Mouse (Mus musculus) stomach, embryonic 16.5 days (tissue): ENCODE data around the gene Ptar1. TPM values are rescaled to one million over a fixed set of nuclear protein-coding genes. Genes with fewer than 3 reads are reported as not detected.
"Not testable (repeated sequence)": the region's sequence is repeated elsewhere in the genome, so short reads cannot be mapped to it uniquely, and the experiment has no call there.

Source experiments
- ATAC-seq: fragments of 200-750 bp; cut with Nextera tagmentation; 2 replicates; pipeline ENCODE4 v1.8.0; 2017; ENCODE audit warnings: moderate number of reproducible peaks, moderate TSS enrichment; ENCODE audit not compliant: insufficient read depth, low FRiP score
- H3K27ac ChIP-seq: fragments of 300-500 bp; sonication (generic); 2 replicates; pipeline ENCODE4 v1.5.1; 2014; ENCODE audit warnings: low read length
- H3K27me3 ChIP-seq: fragments of 300-500 bp; sonication (generic); 2 replicates; pipeline ENCODE4 v1.6.1; 2014; ENCODE audit warnings: low read length, control low read depth, mixed read lengths; ENCODE audit not compliant: control insufficient read depth, insufficient read depth
- H3K36me3 ChIP-seq: fragments of 300-500 bp; sonication (generic); 2 replicates; pipeline ENCODE4 v1.6.1; 2014; ENCODE audit warnings: low read length; ENCODE audit not compliant: control insufficient read depth, insufficient read depth
- H3K4me1 ChIP-seq: fragments of 300-500 bp; sonication (generic); 2 replicates; pipeline ENCODE4 v1.6.1; 2014; ENCODE audit warnings: low read length, control low read depth, mixed read lengths; ENCODE audit not compliant: control insufficient read depth, insufficient read depth
- H3K4me2 ChIP-seq: fragments of 300-500 bp; sonication (generic); 2 replicates; pipeline ENCODE4 v1.6.1; 2014; ENCODE audit warnings: low read depth, low read length, mixed read lengths
- H3K4me3 ChIP-seq: fragments of 300-500 bp; sonication (generic); replicated peaks from 2 replicates; pipeline ENCODE4 v1.5.1; 2014; ENCODE audit warnings: mild to moderate bottlenecking, low read length
- H3K9ac ChIP-seq: fragments of 300-500 bp; sonication (generic); 2 replicates; pipeline ENCODE4 v1.6.1; 2014; ENCODE audit warnings: low read length
- H3K9me3 ChIP-seq: fragments of 300-500 bp; sonication (generic); replicated peaks from 2 replicates; pipeline ENCODE4 v1.6.1; 2016; ENCODE audit warnings: low read length, control low read depth; ENCODE audit not compliant: control insufficient read depth
- WGBS: fragments of 180-500 bp; shearing (Covaris S2); extraction: QIAGEN DNeasy Blood & Tissue Kit; methylation state at CpG from one replicate; pipeline ENCODE4 v1.1.7; 2014; 5-methylcytosine and 5-hydroxymethylcytosine counted together
- polyA plus RNA-seq: library from polyadenylated mRNA; unstranded; fragments of >200 nt; fragmentation: Nextera tagmentation; extraction: Ambion mirVana; gene quantifications from 2 replicates; pipeline ENCODE4 v1.2.1, GENCODE M21; 2015

Ptar1 gene
- polyA plus RNA-seq, 1 experiment from 2014 or later, result 5.4 TPM

DNA sequence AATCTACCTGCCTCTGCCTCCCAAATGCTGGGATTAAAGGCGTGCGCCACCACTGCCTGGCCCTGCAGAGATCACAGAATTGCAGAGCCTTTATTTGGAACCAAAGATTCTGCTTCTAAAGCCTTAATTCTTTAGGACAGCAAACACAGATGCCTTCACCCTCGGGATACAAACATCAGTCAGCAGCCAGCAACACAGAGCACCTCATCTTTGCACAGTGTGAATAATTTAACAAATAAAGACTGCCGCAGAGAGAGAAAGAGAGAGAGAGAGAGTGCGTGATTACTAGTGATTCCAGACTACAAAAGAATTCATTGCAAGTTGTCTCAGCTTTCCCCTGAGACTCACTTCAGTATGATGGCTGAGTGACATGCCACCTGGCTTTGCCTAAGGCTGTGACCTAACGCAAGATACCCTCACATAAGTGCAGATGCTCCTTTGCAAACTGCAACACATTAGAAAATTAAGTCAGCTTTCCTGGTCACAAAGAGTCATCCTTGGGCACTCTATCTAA lies 19.0 kb upstream of the Ptar1 start:
- H3K27me3 ChIP-seq, result no peaks in the 10 kb centered on the region
- no peak overlapping the region for H3K9ac ChIP-seq
- H3K4me3 ChIP-seq, result no peak overlapping the region
- H3K4me1 ChIP-seq, result no peaks in the 10 kb centered on the region
- no peak overlapping the region for H3K4me2 ChIP-seq
- H3K27ac ChIP-seq, result no peak overlapping the region
- no peaks in the 10 kb centered on the region for H3K9me3 ChIP-seq
- H3K36me3 ChIP-seq, result no peaks in the 10 kb centered on the region
- WGBS, result 74% methylated on average over 6 of the region's 6 CpGs
- no peak for ATAC-seq

DNA sequence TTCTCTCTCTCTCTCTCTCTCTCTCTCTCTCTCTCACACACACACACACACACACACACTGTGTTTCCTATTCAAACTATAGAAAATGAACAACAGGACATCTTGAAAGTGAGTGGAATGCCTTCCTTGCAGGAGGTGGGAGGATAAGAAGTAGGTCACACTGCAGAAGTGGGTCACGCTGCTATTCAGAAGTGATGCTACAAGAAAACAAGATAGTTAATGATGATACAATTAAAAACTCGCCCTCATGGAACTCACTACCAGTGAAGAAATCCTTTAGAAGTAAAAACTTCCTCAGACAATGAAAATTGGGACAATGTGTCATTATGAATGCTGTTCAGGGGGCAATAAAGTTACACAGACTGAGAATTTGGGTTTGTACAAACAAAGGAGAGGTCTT lies 14.2 kb upstream of the Ptar1 start:
- WGBS, result 60% methylated on average over 2 of the region's 2 CpGs
- H3K9me3 ChIP-seq, result 0 out of 2 replicates have a peak, but pooled peaks cover 3% of the 10 kb centered on the region
- ATAC-seq, result no peak
- H3K27me3 ChIP-seq, result no peaks in the 10 kb centered on the region
- no peaks in the 10 kb centered on the region for H3K36me3 ChIP-seq
- H3K9ac ChIP-seq, result no peak overlapping the region
- H3K4me2 ChIP-seq, result no peak overlapping the region
- no peaks in the 10 kb centered on the region for H3K4me1 ChIP-seq
- no peak overlapping the region for H3K4me3 ChIP-seq
- H3K27ac ChIP-seq, result no peak overlapping the region

DNA sequence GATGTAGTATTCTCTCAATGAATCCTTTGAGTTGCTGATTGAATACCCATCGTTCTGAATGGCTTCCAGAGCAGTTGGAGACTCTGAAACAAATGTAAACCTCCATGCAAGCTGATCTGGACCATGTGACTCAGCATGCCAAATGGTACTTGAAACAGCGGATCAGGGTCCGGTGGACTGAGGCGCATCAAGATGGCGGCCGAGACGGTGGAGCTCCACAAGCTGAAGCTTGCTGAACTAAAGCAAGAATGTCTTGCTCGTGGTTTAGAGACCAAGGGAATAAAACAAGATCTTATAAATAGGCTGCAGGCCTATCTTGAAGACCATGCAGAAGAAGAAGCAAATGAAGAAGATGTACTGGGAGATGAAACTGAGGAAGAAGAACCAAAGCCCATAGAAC lies 11.6 kb upstream of the Ptar1 start:
- not testable (repeated sequence) for ATAC-seq, H3K9me3 ChIP-seq, H3K27me3 ChIP-seq, H3K4me3 ChIP-seq, H3K36me3 ChIP-seq, H3K9ac ChIP-seq, H3K4me2 ChIP-seq, H3K4me1 ChIP-seq, H3K27ac ChIP-seq
- WGBS, result 92% methylated on average over 8 of the region's 8 CpGs

DNA sequence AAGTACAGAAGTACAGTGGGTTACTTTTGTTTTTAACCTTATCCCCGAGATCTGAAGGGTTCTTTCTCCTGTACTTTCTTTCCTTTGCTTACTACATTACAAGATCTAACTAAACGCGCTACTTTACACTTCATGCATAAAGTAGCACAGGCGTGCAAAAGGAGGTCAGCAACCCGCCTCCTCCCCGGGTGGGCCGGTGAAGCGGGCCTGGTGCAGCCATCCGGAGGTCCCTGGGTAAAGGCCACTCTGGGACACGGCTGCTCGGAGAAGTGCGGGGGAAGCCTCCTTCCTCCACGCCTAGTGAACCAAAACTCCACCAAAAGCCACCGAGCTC lies 300 bp upstream of the Ptar1 start:
- H3K4me1 ChIP-seq, result no peaks in the 10 kb centered on the region; the same call in 1 of the 2 replicates
- H3K4me3 ChIP-seq, result peak overlapping the region; percentile 89
- ATAC-seq, result no peak; the same call in 1 of the 2 replicates
- under 1% methylated on average over 14 of the region's 14 CpGs for WGBS
- H3K4me2 ChIP-seq, result peak overlapping the region; percentile 75
- peak overlapping the region; percentile 96 for H3K9ac ChIP-seq
- no peaks in the 10 kb centered on the region for H3K27me3 ChIP-seq
- H3K36me3 ChIP-seq, result no peaks in the 10 kb centered on the region
- peak overlapping the region; percentile 95 for H3K27ac ChIP-seq
- H3K9me3 ChIP-seq, result no peaks in the 10 kb centered on the region

DNA sequence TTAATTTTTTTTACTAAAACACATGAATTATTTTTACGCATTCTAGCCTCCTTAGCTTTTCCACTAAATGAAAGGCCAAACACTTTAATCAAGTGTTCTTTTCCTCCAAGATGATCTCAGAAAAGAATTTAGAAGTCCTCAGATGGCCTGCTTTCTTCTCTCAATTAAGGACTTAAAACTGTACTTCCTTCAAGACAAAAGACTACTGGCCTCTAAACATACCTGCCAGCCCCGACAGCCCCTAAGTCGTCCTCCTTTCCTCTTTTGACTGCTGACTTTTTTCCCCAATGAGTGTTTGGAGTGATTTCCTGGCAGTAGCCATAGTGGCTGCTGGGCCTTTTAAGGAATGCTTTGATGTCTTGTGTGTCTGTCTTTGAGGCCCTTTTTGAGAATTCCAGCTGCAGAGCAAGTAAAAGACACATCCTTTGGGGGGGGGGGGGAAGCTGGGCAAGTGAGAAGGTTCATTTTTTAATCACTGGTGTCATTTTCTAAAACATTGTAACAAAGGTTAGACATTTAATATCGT lies 1.3 kb downstream of the Ptar1 start:
- no peaks in the 10 kb centered on the region for H3K27me3 ChIP-seq
- H3K9me3 ChIP-seq, result no peaks in the 10 kb centered on the region
- peak overlapping the region; percentile 44; the same call in 1 of the 2 replicates for H3K9ac ChIP-seq
- ATAC-seq, result no peak
- H3K27ac ChIP-seq, result no peak overlapping the region
- peak overlapping the region; percentile 33 for H3K4me3 ChIP-seq
- H3K36me3 ChIP-seq, result no peaks in the 10 kb centered on the region
- WGBS, result 22% methylated on average over 4 of the region's 4 CpGs
- no peaks in the 10 kb centered on the region; the same call in 1 of the 2 replicates for H3K4me1 ChIP-seq
- H3K4me2 ChIP-seq, result peak overlapping the region; percentile 51

DNA sequence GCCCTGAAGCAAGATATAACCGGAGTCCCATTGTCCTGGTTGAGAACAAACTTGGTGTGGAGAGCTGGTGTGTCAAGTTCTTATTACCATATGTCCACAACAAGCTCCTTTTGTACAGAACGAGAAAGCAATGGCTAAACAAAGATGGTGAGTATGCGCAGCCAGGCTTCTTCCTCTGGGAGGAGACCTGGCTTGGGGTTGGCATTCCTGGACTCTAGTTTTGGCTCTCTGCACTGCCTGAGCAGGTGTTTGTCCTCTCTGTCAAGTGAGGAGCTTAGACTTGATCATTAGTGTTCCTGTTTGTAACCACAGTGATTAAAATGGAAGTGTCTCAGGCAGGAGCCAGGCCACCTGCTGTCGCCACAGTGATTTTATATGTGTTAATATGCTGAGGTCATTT lies 7.1 kb downstream of the Ptar1 start:
- WGBS, result 60% methylated on average over 4 of the region's 4 CpGs
- Histone ChIP-seq H3K4me3 (no peak overlapping the region), H3K9ac (no peak overlapping the region), H3K27me3 (no peaks in the 10 kb centered on the region), H3K36me3 (peaks cover 9% of the 10 kb centered on the region; the same call in 1 of the 2 replicates), H3K4me2 (no peak overlapping the region), H3K4me1 (no peaks in the 10 kb centered on the region), H3K27ac (no peak overlapping the region), H3K9me3 (no peaks in the 10 kb centered on the region)
- ATAC-seq, result peak; percentile 25; the same call in 1 of the 2 replicates

DNA sequence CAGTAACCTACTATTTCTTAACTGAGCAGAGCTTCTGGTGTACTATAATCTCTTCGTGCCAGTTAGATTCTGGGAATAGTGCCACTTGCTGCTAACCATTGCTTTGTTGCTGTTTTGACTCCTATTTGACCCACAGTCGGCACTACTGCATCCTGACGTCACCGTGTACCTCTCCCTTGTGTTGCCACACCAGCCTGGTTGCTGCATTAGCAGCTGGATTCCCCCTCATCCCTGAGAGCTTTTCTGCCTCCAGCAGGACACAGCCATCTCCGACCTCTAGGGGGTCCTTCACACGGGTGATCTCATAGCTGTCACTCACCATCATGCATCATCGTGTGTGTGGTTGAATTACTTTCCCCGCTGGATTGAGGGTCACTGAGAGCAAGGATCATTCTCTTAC lies 10.6 kb downstream of the Ptar1 start:
- peaks cover 9% of the 10 kb centered on the region; the same call in 1 of the 2 replicates for H3K36me3 ChIP-seq
- WGBS, result 82% methylated on average over 8 of the region's 8 CpGs
- no peak overlapping the region for H3K9ac ChIP-seq
- H3K4me3 ChIP-seq, result no peak overlapping the region
- H3K27me3 ChIP-seq, result no peaks in the 10 kb centered on the region
- no peak overlapping the region for H3K27ac ChIP-seq
- no peaks in the 10 kb centered on the region for H3K4me1 ChIP-seq
- no peak for ATAC-seq
- no peaks in the 10 kb centered on the region for H3K9me3 ChIP-seq
- H3K4me2 ChIP-seq, result no peak overlapping the region

DNA sequence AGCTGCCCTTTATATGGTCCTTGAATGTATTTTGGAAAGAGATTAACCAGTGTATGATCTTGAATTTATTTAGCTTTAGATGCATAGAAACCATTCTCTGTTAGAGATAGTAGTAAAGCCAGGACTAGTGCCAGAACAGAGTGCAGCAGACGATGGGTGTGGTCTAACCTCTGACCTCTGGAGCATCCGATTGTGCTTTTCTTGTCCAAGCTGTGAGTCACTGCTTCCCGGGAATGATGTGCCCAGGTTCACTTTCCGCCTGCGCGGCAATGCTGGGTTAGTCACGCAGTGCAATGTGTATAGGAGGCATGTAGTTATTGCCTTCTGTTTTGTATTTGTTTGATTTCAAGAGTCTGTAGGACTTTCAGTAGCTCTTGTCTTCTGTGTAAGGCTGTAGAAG lies 11.1 kb downstream of the Ptar1 start:
- ATAC-seq, result no peak
- no peaks in the 10 kb centered on the region for H3K27me3 ChIP-seq
- 75% methylated on average over 7 of the region's 7 CpGs for WGBS
- no peaks in the 10 kb centered on the region for H3K4me1 ChIP-seq
- no peak overlapping the region for H3K27ac ChIP-seq
- H3K9ac ChIP-seq, result no peak overlapping the region
- H3K36me3 ChIP-seq, result peaks cover 10% of the 10 kb centered on the region; the same call in 1 of the 2 replicates
- H3K9me3 ChIP-seq, result no peaks in the 10 kb centered on the region
- H3K4me3 ChIP-seq, result no peak overlapping the region
- no peak overlapping the region for H3K4me2 ChIP-seq

DNA sequence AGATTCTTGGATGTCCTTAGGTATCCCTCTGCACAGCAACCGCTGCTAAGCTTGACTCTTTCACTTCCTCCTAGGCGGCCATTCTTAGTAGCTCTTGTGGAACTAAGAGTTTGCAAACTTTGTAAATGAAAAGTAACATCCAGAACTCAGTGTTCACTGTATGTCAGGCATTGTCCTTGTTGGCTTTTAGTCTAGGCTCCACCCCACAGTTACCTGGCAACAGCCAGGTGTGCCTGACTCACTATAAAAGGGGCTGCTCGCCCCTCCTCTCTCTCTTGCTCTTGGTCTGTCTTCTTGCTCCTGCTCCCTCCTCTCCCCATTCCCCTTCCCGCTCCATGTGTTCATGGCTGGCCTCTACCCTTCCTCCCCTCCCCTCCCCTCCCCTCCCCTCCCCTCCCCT lies 11.9 kb downstream of the Ptar1 start:
- Histone ChIP-seq H3K9me3 (no peaks in the 10 kb centered on the region), H3K27ac (no peak overlapping the region), H3K4me2 (no peak overlapping the region), H3K27me3 (no peaks in the 10 kb centered on the region), H3K9ac (no peak overlapping the region), H3K4me1 (no peaks in the 10 kb centered on the region), H3K36me3 (peaks cover 12% of the 10 kb centered on the region; the same call in 1 of the 2 replicates), H3K4me3 (no peak overlapping the region)
- WGBS, result 73% methylated on average over 4 of the region's 4 CpGs
- no peak for ATAC-seq
